Mouse (Mus musculus): Measurements from ENCODE around the gene Slain1. TPM values are rescaled to one million over a fixed set of nuclear protein-coding genes. Genes with fewer than 3 reads are reported as not detected.

The Slain1 gene
- total RNA-seq, 2 experiments from 2014 or later = 0.08 TPM; not detected in 1

Small RNAs within 50 kb of the gene (microRNA-seq; reads per million reads assigned to microRNA genes)
- 0 reads per million in 2 experiments for gene Gm22877

Other genes starting within 250 kb of the Slain1 start
- gene Scel, start 136.9 kb upstream of the Slain1 start, total RNA-seq (2021) = under 1 TPM in 1 of 2 experiments, not detected in 1; 0.18 TPM
- 10 to 100 TPM; 15.4 to 19.0 TPM for gene Ednrb, start 194.2 kb downstream of the Slain1 start, total RNA-seq (2021)

Measured in gastrocnemius, postnatal 14 days (tissue).